In the genomic region with DNA sequence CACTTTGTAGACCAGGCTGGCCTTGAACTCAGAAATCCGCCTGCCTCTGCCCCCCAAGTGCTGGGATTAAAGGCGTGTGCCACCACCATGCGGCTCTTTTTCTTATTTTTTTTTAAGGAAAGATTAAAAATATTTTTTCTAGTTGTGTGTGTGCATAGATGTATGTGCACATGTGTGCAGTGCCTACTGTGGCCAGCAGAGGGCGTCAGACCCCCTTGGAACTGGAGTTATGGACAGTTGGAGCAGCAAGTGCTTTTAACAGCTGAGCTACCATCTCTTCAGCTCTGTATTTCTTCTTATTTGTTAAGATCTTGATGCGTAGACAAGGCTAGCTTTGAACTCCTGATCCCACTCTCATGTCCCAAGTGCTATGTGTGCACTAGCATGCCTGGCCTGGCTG, we compare ENCODE assay signal across 9 mouse cellular contexts. TPM values are rescaled to one million over a fixed set of nuclear protein-coding genes. Genes with fewer than 3 reads are reported as not detected.
DNase-seq lines count a peak whose midpoint lies in the region; ATAC-seq and TF ChIP-seq lines count a peak whose summit lies in the region.
"Had no signal": no experiment of that assay in that cellular context is flagged by ENCODE, and none has a peak within 500 bp of the region (broad histone marks: within the 10 kb centered on the region; RNA-seq: fewer than 3 reads in every experiment).

No protein-coding gene starts in this region.

- H3K27me3 ChIP-seq in hindbrain, embryonic 10.5 days (ENCODE audit: insufficient read depth, poor library complexity, severe bottlenecking): no peaks in the 10 kb centered on the region
- H3K27me3 ChIP-seq in hindbrain, embryonic 16.5 days (replicated peaks; ENCODE audit: control insufficient read depth, insufficient read depth, low read length): no peaks in the 10 kb centered on the region
- H3K27me3 ChIP-seq in thymus, adult 2 months (ENCODE audit: control insufficient read depth, insufficient read depth, low read length): no peaks in the 10 kb centered on the region
- H3K27me3 ChIP-seq in liver, postnatal 0 days (ENCODE audit: insufficient read depth, low read length): no peaks in the 10 kb centered on the region

- H3K27ac ChIP-seq in hindbrain, embryonic 10.5 days: no peak overlapping the region
- H3K27ac ChIP-seq in hindbrain, embryonic 16.5 days (ENCODE audit: low read depth, low read length): no peak overlapping the region
- H3K27ac ChIP-seq in thymus, adult 2 months (ENCODE audit: control insufficient read depth, insufficient read depth, low read length): no peak overlapping the region
- no peak overlapping the region for H3K27ac ChIP-seq in liver, postnatal 0 days (ENCODE audit: low read depth)

- no peak for TF ChIP-seq EP300 in liver, postnatal 0 days (IDR thresholded peaks at IDR 0.05; ENCODE audit: low read depth)

- 0 out of 2 replicates have a peak, but pooled peaks cover 11% of the 10 kb centered on the region for H3K4me1 ChIP-seq in hindbrain, embryonic 10.5 days (replicated peaks)
- H3K4me1 ChIP-seq in hindbrain, embryonic 16.5 days (ENCODE audit: control insufficient read depth, insufficient read depth, low read depth, low read length): no peaks in the 10 kb centered on the region
- H3K4me1 ChIP-seq in thymus, adult 2 months (replicated peaks; ENCODE audit: control insufficient read depth, insufficient read depth, low read length): no peaks in the 10 kb centered on the region
- H3K4me1 ChIP-seq in liver, postnatal 0 days (ENCODE audit: insufficient read depth): no peaks in the 10 kb centered on the region

- H3K4me3 ChIP-seq in hindbrain, embryonic 10.5 days: no peak overlapping the region
- H3K4me3 ChIP-seq in hindbrain, embryonic 16.5 days (ENCODE audit: low read length): no peak overlapping the region
- H3K4me3 ChIP-seq in thymus, adult 2 months (ENCODE audit: control insufficient read depth, insufficient read depth, low read length): no peak overlapping the region
- no peak overlapping the region for H3K4me3 ChIP-seq in liver, postnatal 0 days (ENCODE audit: low read depth, low read length)

- WGBS in hindbrain, embryonic 10.5 days: 72% methylated on average over 5 of the region's 5 CpGs
- 69% methylated on average over 5 of the region's 5 CpGs for WGBS in hindbrain, embryonic 16.5 days
- 84% methylated on average over 5 of the region's 5 CpGs for WGBS in thymus, adult 2 months
- WGBS in liver, postnatal 0 days (ENCODE audit: insufficient replicate concordance): 65% methylated on average over 5 of the region's 5 CpGs

- peak; percentile 25 for DNase-seq in hindbrain, embryonic 10.5 days (ENCODE audit: low spot score)
- DNase-seq in thymus, adult 2 months: peak; percentile 37
- DNase-seq in thymus, adult 18-20 months: no peak
- peak; percentile 52 for DNase-seq in liver, postnatal 0 days
- no peak for DNase-seq in layer of hippocampus, postnatal 14 days (ENCODE audit: low spot score in 2 of 2)
- no peak for DNase-seq in right cerebral cortex, adult 18-20 months
- no peak for DNase-seq in retina, postnatal 1 day

- no peak overlapping the region for H3K9ac ChIP-seq in hindbrain, embryonic 16.5 days (ENCODE audit: low read depth, low read length)
- H3K9ac ChIP-seq in liver, postnatal 0 days (replicated peaks): no peak overlapping the region

- no peak overlapping the region for H3K4me2 ChIP-seq in hindbrain, embryonic 16.5 days (ENCODE audit: low read length)
- no peak overlapping the region for H3K4me2 ChIP-seq in liver, postnatal 0 days (ENCODE audit: low read depth, low read length)

- 0 out of 2 replicates have a peak, but pooled peaks cover 8% of the 10 kb centered on the region for H3K9me3 ChIP-seq in hindbrain, embryonic 10.5 days
- no peaks in the 10 kb centered on the region for H3K9me3 ChIP-seq in hindbrain, embryonic 16.5 days (ENCODE audit: control insufficient read depth, low read length)
- H3K9me3 ChIP-seq in liver, postnatal 0 days (ENCODE audit: low read length): no peaks in the 10 kb centered on the region

- TF ChIP-seq CTCF in thymus, adult 2 months (IDR thresholded peaks at IDR 0.05; ENCODE audit: borderline replicate concordance, control insufficient read depth, extremely low read depth, insufficient read depth, low read length, poor library complexity): no peak
- TF ChIP-seq CTCF in liver, postnatal 0 days (IDR thresholded peaks at IDR 0.05; ENCODE audit: low read depth): peak; percentile 70

- no peak for ATAC-seq in hindbrain, embryonic 16.5 days
- no peak for ATAC-seq in liver, postnatal 0 days

- peaks cover 13% of the 10 kb centered on the region for H3K36me3 ChIP-seq in hindbrain, embryonic 10.5 days
- no peaks in the 10 kb centered on the region for H3K36me3 ChIP-seq in hindbrain, embryonic 16.5 days (ENCODE audit: control insufficient read depth, insufficient read depth, low read length)
- no peaks in the 10 kb centered on the region for H3K36me3 ChIP-seq in thymus, adult 2 months (ENCODE audit: control insufficient read depth, insufficient read depth, low read length)
- H3K36me3 ChIP-seq in liver, postnatal 0 days (replicated peaks; ENCODE audit: insufficient read depth, low read length): peaks cover 23% of the 10 kb centered on the region

- no peak for TF ChIP-seq POLR2A in thymus, adult 2 months (IDR thresholded peaks at IDR 0.05; ENCODE audit: control insufficient read depth, extremely low read depth, insufficient read depth, low read length, poor library complexity)

RNA-seq across cellular contexts. Expression of a gene that starts 13.2 kb away (rescaled TPM):
- polyA plus RNA-seq in hindbrain, embryonic 10.5 days (2016; fragmentation: Nextera tagmentation; extraction: Ambion mirVana): 7.9 and 9.5 TPM in 2 replicates
- polyA plus RNA-seq in hindbrain, embryonic 16.5 days (2015; fragmentation: Nextera tagmentation; extraction: Ambion mirVana): 7.8 and 8.5 TPM in 2 replicates
- polyA plus RNA-seq in thymus, adult 2 months (2012; rRNA removed): 12.2 and 12.3 TPM in 2 replicates
- 13.5 and 14.3 TPM in 2 replicates for polyA plus RNA-seq in liver, postnatal 0 days (2015; fragmentation: Nextera tagmentation; extraction: Ambion mirVana)
- 10 to 100 TPM in 1 of 2 experiments, 1 to 10 TPM in 1; 7.8 to 10.9 TPM for total RNA-seq in layer of hippocampus, postnatal 14 days (2021)

RNA-seq across cellular contexts. Expression of a gene that starts 25.6 kb away (rescaled TPM):
- 0.25 and 0.63 TPM in 2 replicates for polyA plus RNA-seq in hindbrain, embryonic 10.5 days (2016; fragmentation: Nextera tagmentation; extraction: Ambion mirVana)
- polyA plus RNA-seq in hindbrain, embryonic 16.5 days (2015; fragmentation: Nextera tagmentation; extraction: Ambion mirVana): 0.65 and 0.66 TPM in 2 replicates
- polyA plus RNA-seq in thymus, adult 2 months (2012; rRNA removed): 8.9 and 10.3 TPM in 2 replicates
- 0.20 and 0.33 TPM in 2 replicates for polyA plus RNA-seq in liver, postnatal 0 days (2015; fragmentation: Nextera tagmentation; extraction: Ambion mirVana)
- 10 to 100 TPM; 37.6 to 39.5 TPM for total RNA-seq in layer of hippocampus, postnatal 14 days (2021)
- total RNA-seq: common myeloid progenitor, adult 5-6 weeks had no signal

RNA-seq across cellular contexts. Expression of a gene that starts 58.8 kb away (rescaled TPM):
- polyA plus RNA-seq in hindbrain, embryonic 10.5 days (2016; fragmentation: Nextera tagmentation; extraction: Ambion mirVana): 2,849 and 3,914 TPM in 2 replicates
- 5,655 and 5,657 TPM in 2 replicates for polyA plus RNA-seq in hindbrain, embryonic 16.5 days (2015; fragmentation: Nextera tagmentation; extraction: Ambion mirVana)
- 134 and 274 TPM in 2 replicates for polyA plus RNA-seq in thymus, adult 2 months (2012; rRNA removed)
- 249 and 258 TPM in 2 replicates for polyA plus RNA-seq in liver, postnatal 0 days (2015; fragmentation: Nextera tagmentation; extraction: Ambion mirVana)
- 100 to 1,000 TPM; 425 to 454 TPM for total RNA-seq in layer of hippocampus, postnatal 14 days (2021)

Comparison
In these comparisons a context has a peak if more than half of its experiments do, and no peak if none do; other contexts are left out.
1. DNase-seq: peak in hindbrain, embryonic 10.5 days (single experiment), thymus, adult 2 months (single experiment) and liver, postnatal 0 days (single experiment); none in thymus, adult 18-20 months (0 of 2), layer of hippocampus, postnatal 14 days (0 of 2), right cerebral cortex, adult 18-20 months (single experiment) and retina, postnatal 1 day (single experiment).
2. RNA of a gene that starts 58.8 kb away (polyA plus RNA-seq): 5,655 to 5,657 TPM in hindbrain, embryonic 16.5 days and 2,849 to 3,914 TPM in hindbrain, embryonic 10.5 days; 249 to 258 TPM in liver, postnatal 0 days and 134 to 274 TPM in thymus, adult 2 months; every median in the first group is over 10 times any median in the second.